Mouse (Mus musculus) lung, adult 2 months (tissue): ENCODE measurements around the gene Gm45234.

Experiments used
- CTCF ChIP-seq: fragments of 200-500 bp; IDR thresholded peaks from 2 replicates; pipeline ENCODE4 v1.5.1; 2011; ENCODE audit warnings: mild to moderate bottlenecking, low read length, control low read depth; ENCODE audit not compliant: insufficient read depth
- POLR2A ChIP-seq: fragments of 200-500 bp; IDR thresholded peaks from 2 replicates; pipeline ENCODE4 v1.6.1; 2011; ENCODE audit warnings: low read depth, mild to moderate bottlenecking, control low read depth, low read length, borderline replicate concordance; ENCODE audit errors: extremely low read depth

GRCm38 (mm10) chr6:124795781-124796180 lies 40.0 kb upstream of the Gm45234 start:
- TF ChIP-seq POLR2A (no peak), CTCF (no peak)
